Mouse (Mus musculus) B cell, adult 67 days (primary cell): Measurements from ENCODE around the gene Itgb2. TPM values are rescaled to one million over a fixed set of nuclear protein-coding genes. Genes with fewer than 3 reads are reported as not detected.

ENCODE experiments used
- total RNA-seq, 2 experiments: library from RNA; stranded (reverse); gene quantifications; 4 replicates each; pipeline ENCODE4 v1.2.4; 2023

The Itgb2 gene
- 10 to 100 TPM; 80.7 to 82.3 TPM for total RNA-seq

DNA sequence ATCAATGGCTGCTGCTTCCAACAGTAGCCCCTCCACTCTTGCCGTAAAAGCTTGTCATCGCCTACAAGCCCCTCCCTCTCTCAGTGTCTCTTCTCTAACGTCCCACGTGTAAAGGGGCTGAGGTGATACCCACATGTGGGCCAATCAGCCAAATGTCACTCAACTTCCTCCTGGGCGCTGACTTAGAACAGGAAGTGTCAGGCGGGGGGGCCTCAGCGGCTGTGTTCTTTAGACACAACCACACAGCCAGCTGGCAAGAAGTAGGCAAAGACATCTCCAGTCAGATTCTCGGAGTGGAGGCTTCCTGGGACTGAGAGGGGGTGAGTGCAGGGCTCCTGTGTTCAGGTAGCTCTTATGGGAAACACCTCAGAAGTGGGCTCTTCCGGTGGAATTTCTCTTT is at the start of gene Itgb2:
Itgb2 (plus strand) TSS at position 113 of the 400 bp plus-strand sequence.

DNA sequence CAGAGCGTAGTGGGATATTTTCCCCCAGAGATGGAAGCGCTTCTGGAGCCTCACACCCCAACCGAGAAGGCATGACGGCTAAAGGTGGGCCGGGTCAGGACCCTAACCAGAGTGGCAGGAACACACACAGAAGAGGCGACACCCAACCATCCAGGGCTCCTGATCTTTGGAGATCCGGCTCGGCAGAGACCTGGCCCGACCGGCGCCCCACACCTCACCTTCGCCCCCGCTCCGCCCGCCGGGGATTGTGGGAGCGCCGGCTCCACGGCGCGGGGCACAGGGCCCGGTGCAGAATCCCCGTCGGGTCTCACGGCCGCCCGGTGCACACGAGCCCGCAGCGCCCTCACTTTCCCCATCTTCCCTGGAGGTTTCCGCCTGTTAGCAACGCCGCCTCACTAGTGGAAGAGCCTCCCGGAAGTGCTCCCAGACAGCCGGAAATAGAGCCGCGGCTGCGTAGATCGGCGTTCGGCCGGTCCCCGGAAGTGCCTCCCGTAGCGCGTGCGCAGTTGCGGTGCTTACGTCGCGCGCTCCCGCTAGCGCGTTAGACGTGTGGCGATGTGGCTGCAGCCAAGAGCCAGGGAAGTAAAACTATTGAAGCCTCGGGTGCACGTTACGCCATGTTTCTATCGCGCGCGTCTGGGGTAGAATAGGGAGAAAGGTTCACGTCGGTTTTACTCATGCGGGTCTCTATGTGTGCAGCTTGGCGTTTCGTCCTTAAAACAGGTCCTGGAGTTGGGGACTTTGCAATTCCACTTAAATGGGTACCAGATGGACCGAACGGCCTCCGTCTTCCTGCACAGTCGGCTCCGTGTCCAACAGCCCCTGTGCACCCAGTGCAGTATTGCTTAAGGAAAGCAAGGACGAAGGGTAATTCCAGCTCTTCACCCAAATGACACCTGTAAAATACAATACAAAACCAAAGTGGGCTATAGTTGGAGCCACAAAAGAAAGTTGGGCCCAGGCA is 14.4 kb upstream of the Itgb2 start, which contains the start of gene Fam207a:
Fam207a (minus strand) TSS at position 401 of the 964 bp plus-strand sequence.

DNA sequence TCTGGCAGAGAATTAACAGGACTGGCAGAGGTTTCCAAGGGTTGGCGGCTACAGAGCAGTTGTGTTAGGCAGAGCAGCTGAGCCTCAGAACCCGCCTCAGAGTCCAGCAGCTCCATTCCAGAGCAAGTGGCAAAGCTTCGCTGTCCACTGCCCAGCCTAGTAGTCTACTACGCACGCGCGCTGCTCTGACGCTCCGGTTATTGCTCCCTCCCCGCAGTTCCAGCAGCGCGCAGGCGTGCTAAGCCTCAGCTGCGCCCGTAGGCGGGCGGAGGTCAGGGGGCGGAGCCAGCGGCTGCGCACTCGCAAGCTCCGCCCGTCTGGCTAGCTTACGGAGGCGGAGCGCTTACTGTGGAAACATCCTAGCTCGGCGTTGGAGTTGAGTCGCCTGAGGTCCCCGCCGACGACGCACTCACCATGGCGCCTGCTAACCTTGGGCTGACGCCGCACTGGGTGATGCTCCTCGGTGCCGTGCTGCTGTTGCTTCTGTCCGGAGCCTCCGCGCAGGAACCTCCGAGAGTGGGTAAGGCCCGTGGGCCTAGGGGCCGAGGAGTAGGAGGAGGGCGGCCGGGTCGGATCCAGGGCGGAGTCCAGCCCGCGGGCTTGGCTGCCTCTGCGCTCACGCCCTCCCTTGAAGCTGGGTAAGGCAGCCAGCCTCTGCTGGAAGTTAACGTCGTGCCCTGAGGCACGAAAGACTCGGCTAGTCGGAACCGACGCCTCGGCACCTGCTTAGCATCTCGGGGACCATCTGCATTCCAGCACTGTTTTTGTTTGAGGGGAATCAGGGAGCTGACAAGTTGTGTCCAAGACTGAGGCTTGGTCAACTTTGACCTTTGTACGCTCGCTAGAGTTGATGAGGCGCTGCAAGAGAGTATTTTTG is 51.6 kb downstream of the Itgb2 start, which contains the start of gene Pttg1ip:
Pttg1ip (plus strand) TSS at position 313 of the 877 bp plus-strand sequence.

DNA sequence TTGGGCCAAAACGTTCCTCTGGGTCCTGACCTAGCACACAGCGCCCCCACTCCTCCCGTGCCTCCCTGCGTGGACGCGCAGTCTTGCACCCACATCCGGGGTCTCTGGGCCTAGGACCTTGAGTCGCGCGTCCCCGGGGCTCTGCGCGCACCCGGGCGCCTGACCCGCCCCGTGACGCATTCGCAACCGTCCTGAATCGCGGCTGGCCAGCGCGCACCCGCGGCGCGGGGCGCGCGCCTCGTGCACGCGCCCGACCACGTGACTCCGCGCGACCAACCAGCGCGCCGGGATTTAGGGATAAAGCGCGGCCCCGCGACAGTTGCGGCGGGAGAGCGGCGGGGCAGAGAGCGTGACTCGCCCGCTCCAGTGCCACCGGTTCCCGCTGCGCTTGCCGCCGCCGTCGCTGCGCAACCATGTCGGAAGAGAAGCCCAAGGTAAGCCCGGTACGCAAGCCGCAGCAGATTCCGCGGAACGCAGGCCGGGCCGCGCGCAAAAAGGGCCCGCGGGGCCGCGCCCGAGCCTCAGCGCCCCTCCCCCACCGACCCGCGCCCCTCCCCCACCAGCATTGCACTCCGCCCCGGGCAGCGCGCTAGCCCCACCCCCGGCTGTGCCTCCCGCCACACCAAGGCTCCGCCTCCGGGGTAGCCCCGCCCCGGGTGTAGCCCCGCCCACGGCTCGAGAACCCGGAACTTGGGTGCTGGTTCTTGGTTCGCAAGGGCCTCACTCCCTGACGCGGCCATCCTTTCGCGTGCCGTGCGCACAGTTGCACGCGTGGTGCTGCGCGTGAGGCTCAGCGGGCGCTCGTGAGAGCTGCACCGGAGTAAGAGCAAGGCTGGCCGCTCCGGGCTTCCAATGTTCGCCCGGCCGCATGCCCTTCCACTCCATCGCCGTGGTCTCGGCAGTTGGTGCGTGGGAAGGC is 76.1 kb downstream of the Itgb2 start, which contains the start of the genes Sumo3 and Gm49325:
Sumo3 (plus strand) TSS at position 190 of the 919 bp plus-strand sequence.
Gm49325 (plus strand) TSS at position 290 of the 919 bp plus-strand sequence.

Other genes starting within 250 kb of the Itgb2 start
- gene Adarb1, start 112.0 kb upstream of the Itgb2 start, total RNA-seq: 1 to 10 TPM; 2.1 to 2.6 TPM
- gene Fam207a, start 14.5 kb upstream of the Itgb2 start, total RNA-seq: 10 to 100 TPM; 25.9 to 27.2 TPM
- 10 to 100 TPM; 80.4 to 90.8 TPM for gene Pttg1ip, start 51.5 kb downstream of the Itgb2 start, total RNA-seq
- 10 to 100 TPM; 54.1 to 62.0 TPM for gene Sumo3, start 75.8 kb downstream of the Itgb2 start, total RNA-seq
- gene Gm49325, start 75.9 kb downstream of the Itgb2 start, total RNA-seq: not detected
- gene Ube2g2, start 92.0 kb downstream of the Itgb2 start, total RNA-seq: 10 to 100 TPM; 33.4 to 47.6 TPM
- gene Tspear, start 156.3 kb downstream of the Itgb2 start, total RNA-seq: 1 to 10 TPM; 4.1 to 4.3 TPM
- not detected for gene Gm19402, start 160.5 kb downstream of the Itgb2 start, total RNA-seq
- gene Gm9508, start 167.0 kb downstream of the Itgb2 start, total RNA-seq: not detected
- not detected for gene Gm10272, start 176.4 kb downstream of the Itgb2 start, total RNA-seq
- not detected for gene Gm10024, start 181.2 kb downstream of the Itgb2 start, total RNA-seq
- not detected for gene Gm10142, start 185.6 kb downstream of the Itgb2 start, total RNA-seq
- not detected for gene Krtap12-1, start 190.3 kb downstream of the Itgb2 start, total RNA-seq
- gene Gm10100, start 196.2 kb downstream of the Itgb2 start, total RNA-seq: not detected
- gene Gm18596, start 212.4 kb downstream of the Itgb2 start, total RNA-seq: not detected
- gene Gm9736, start 221.1 kb downstream of the Itgb2 start, total RNA-seq: not detected
- not detected for gene Gm3233, start 229.4 kb downstream of the Itgb2 start, total RNA-seq
- not detected for gene Gm3238, start 241.1 kb downstream of the Itgb2 start, total RNA-seq
- gene Gm7138, start 246.7 kb downstream of the Itgb2 start, total RNA-seq: not detected